Mouse (Mus musculus) stomach, embryonic 16.5 days (tissue): ENCODE measurements around the gene Upk3bl. TPM values are rescaled to one million over a fixed set of nuclear protein-coding genes. Genes with fewer than 3 reads are reported as not detected.

ENCODE experiments used
- ATAC-seq: fragments of 200-750 bp; cut with Nextera tagmentation; 2 replicates; pipeline ENCODE4 v1.8.0; 2017; ENCODE audit warnings: moderate number of reproducible peaks, moderate TSS enrichment; ENCODE audit not compliant: insufficient read depth, low FRiP score
- H3K27ac ChIP-seq: fragments of 300-500 bp; sonication (generic); 2 replicates; pipeline ENCODE4 v1.5.1; 2014; ENCODE audit warnings: low read length
- H3K27me3 ChIP-seq: fragments of 300-500 bp; sonication (generic); 2 replicates; pipeline ENCODE4 v1.6.1; 2014; ENCODE audit warnings: low read length, control low read depth, mixed read lengths; ENCODE audit not compliant: control insufficient read depth, insufficient read depth
- H3K36me3 ChIP-seq: fragments of 300-500 bp; sonication (generic); 2 replicates; pipeline ENCODE4 v1.6.1; 2014; ENCODE audit warnings: low read length; ENCODE audit not compliant: control insufficient read depth, insufficient read depth
- H3K4me1 ChIP-seq: fragments of 300-500 bp; sonication (generic); 2 replicates; pipeline ENCODE4 v1.6.1; 2014; ENCODE audit warnings: low read length, control low read depth, mixed read lengths; ENCODE audit not compliant: control insufficient read depth, insufficient read depth
- H3K4me2 ChIP-seq: fragments of 300-500 bp; sonication (generic); 2 replicates; pipeline ENCODE4 v1.6.1; 2014; ENCODE audit warnings: low read depth, low read length, mixed read lengths
- H3K4me3 ChIP-seq: fragments of 300-500 bp; sonication (generic); replicated peaks from 2 replicates; pipeline ENCODE4 v1.5.1; 2014; ENCODE audit warnings: mild to moderate bottlenecking, low read length
- H3K9ac ChIP-seq: fragments of 300-500 bp; sonication (generic); 2 replicates; pipeline ENCODE4 v1.6.1; 2014; ENCODE audit warnings: low read length
- H3K9me3 ChIP-seq: fragments of 300-500 bp; sonication (generic); replicated peaks from 2 replicates; pipeline ENCODE4 v1.6.1; 2016; ENCODE audit warnings: low read length, control low read depth; ENCODE audit not compliant: control insufficient read depth
- WGBS: fragments of 180-500 bp; shearing (Covaris S2); extraction: QIAGEN DNeasy Blood & Tissue Kit; methylation state at CpG from one replicate; pipeline ENCODE4 v1.1.7; 2014; 5-methylcytosine and 5-hydroxymethylcytosine counted together
- polyA plus RNA-seq: library from polyadenylated mRNA; unstranded; fragments of >200 nt; fragmentation: Nextera tagmentation; extraction: Ambion mirVana; gene quantifications from 2 replicates; pipeline ENCODE4 v1.2.1, GENCODE M21; 2015

Upk3bl gene
- polyA plus RNA-seq, 1 experiment from 2014 or later = 190 TPM

DNA sequence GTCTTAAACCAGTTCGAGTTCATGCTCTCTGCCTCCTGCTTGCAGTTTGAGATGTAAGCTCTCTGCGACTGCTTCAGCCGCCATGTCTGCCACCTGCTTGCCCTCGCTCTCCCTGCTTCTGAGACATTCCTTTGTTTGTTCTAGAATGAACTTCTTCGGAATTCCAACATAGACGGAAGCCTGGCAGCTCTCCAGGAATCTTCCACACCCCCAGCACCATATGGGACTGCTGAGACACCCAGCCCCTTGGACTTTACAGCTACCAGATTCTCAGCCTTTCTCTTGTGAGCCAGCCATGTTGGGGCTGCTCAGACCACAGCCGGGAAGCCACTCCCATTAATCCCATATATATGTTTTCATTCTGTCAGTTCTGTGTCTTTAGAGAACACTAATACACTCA is 22.0 kb downstream of the Upk3bl start:
- Histone ChIP-seq H3K4me2 (no peak overlapping the region), H3K4me3 (no peak overlapping the region), H3K27ac (no peak overlapping the region), H3K36me3 (no peaks in the 10 kb centered on the region), H3K27me3 (no peaks in the 10 kb centered on the region), H3K9me3 (no peaks in the 10 kb centered on the region), H3K9ac (no peak overlapping the region), H3K4me1 (no peaks in the 10 kb centered on the region)
- 17% methylated on average over 7 of the region's 7 CpGs for WGBS
- ATAC-seq = peak; percentile 49; the same call in 1 of the 2 replicates

DNA sequence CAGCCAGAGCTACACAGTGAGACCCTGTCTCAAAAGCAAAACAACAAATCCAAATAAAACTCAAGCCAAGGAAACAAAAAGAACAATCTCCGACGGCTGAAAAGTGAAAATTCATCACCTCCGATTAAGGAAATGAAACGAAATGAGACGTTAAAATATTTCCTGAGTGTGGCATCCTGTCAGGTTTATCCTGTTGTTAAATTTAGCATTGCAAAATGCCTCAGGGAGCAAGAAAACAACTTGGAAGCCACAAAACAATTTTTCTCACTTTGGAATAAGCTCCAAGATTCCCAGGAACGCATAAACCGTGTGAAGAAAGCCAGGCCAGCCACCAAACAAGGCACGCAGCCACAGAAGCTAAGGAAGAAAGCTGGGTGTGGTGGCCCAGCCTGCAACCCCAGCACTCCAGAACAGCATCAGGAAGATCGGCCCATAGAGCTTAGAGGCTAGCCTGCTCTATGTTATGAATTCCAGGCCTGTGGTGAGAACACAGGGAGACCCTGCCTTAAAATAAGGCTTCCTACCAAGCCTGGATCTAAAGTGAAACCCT is 22.8 kb downstream of the Upk3bl start:
- Histone ChIP-seq H3K4me2 (no peak overlapping the region), H3K27me3 (no peaks in the 10 kb centered on the region), H3K9ac (no peak overlapping the region), H3K4me1 (no peaks in the 10 kb centered on the region), H3K4me3 (no peak overlapping the region), H3K27ac (0 out of 2 replicates have a peak overlapping the region, but pooled peaks have one; percentile 43), H3K9me3 (no peaks in the 10 kb centered on the region), H3K36me3 (no peaks in the 10 kb centered on the region)
- WGBS = 73% methylated on average over 9 of the region's 9 CpGs
- no peak for ATAC-seq

DNA sequence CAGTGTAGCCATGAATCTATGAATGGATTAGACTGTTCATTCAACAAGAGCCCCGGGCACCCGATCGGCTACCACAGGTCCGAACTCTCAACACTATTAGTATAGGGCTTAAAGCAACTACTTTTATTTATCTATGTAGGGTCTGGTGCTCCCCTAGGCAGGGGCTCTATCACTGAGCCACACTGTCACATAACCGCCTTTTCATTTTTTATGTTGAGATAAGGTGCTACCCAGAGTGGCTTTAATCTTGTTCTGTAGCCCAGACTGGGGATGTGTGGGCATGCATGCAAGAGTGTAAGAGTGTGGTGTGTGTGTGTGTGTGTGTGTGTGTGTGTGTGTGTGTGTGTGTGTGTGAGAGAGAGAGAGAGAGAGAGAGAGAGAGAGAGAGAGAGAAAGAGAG is 23.8 kb downstream of the Upk3bl start:
- H3K4me3 ChIP-seq = no peak overlapping the region
- no peak for ATAC-seq
- H3K9ac ChIP-seq = no peak overlapping the region
- no peak overlapping the region for H3K4me2 ChIP-seq
- no peaks in the 10 kb centered on the region for H3K4me1 ChIP-seq
- H3K36me3 ChIP-seq = no peaks in the 10 kb centered on the region
- H3K27ac ChIP-seq = no peak overlapping the region
- WGBS = 89% methylated on average over 5 of the region's 5 CpGs
- no peaks in the 10 kb centered on the region for H3K27me3 ChIP-seq
- no peaks in the 10 kb centered on the region for H3K9me3 ChIP-seq

DNA sequence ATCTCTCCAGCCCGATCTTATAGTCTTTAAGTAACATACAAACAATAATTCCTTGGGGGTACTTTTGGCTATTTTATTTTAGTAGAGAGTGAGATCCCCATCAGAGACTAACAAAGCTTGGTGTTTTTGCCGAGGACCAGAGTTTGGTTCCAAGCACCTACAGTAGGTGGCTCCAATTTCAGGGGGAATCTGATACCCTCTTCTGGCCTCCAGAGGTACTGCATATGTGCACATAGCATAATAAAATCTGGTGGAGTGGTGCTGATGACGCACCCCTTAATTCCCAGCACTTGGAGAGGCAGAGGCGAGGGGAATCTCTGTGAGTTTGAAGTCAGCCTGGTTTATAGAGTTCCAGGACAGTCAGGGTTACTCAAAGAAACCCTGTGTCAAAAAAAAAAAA is 28.1 kb downstream of the Upk3bl start:
- no peak overlapping the region for H3K4me3 ChIP-seq
- peaks cover 17% of the 10 kb centered on the region for H3K4me1 ChIP-seq
- no peaks in the 10 kb centered on the region for H3K36me3 ChIP-seq
- 77% methylated on average over 4 of the region's 4 CpGs for WGBS
- H3K27ac ChIP-seq = no peak overlapping the region
- no peak for ATAC-seq
- H3K4me2 ChIP-seq = no peak overlapping the region
- H3K27me3 ChIP-seq = no peaks in the 10 kb centered on the region
- H3K9ac ChIP-seq = no peak overlapping the region
- no peaks in the 10 kb centered on the region for H3K9me3 ChIP-seq

DNA sequence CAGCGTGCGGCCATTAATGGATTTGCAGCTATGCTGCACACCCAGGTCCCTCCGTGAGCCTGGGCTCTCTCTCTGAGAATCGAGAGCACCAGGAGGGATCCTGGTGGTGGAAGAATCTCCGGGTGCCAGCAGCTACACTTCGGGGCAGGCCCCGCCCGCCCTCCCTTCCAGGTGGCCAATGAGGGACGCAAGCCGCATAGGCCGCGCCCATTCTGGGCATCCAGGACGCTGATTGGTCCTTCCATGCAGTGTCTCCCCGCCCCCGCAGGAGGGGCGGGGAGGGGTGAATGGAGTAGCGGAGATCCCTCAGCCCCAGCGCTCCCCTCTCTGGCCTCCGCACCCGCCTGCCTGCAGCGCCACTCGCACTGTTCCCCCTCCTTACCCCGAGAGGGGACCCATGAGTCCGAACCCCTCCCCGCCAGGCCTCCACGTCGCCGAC is 29.4 kb downstream of the Upk3bl start, which contains the start of gene Rasa4:
Gene Rasa4 (plus strand): TSS at position 248 of the 439 bp plus-strand sequence.
- Histone ChIP-seq H3K27me3 (no peaks in the 10 kb centered on the region), H3K9ac (peak within 1 kb of the TSS; percentile 76), H3K9me3 (no peaks in the 10 kb centered on the region), H3K27ac (no peak within 1 kb of the TSS), H3K4me2 (peak within 1 kb of the TSS; percentile 95), H3K36me3 (no peaks in the 10 kb centered on the region), H3K4me3 (peak within 1 kb of the TSS; percentile 66), H3K4me1 (peaks cover 17% of the 10 kb centered on the region)
- 1% methylated on average over 28 of the region's 28 CpGs for WGBS
- peak; percentile 97 for ATAC-seq

DNA sequence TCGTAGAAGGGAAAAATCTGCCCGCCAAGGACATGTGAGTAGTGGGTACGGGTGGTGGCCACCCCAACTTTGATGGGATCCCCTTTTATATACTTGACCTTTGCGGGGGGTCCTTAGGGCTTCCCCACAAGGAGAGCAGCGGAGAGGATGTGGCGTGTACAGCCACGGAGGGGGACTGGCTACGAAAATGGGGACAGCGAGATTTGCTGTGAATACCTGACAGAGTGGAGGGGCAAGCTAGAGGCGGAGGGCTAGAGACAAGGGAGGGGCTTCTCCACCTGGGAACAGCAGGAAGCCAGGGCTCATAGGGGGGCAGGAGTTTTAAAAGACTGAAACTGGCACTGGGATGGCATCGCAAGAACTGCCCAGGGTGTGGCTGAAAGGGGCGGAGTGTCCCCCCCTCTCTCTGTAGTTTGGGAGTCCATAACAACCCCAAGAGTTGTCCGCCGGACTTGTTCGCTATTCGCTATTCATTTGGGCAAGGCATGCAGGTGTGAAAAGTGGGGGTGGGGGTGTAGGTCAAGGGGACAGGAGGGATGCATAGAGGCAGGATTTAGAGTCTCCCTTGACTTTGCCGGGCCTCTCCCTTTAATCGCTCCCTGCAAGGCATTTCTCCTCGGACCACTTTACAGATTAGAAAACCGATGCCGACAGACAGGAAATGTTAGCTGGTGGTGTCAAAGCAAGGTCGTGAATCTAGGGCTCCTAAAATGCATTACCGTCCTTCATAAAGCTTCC is 30.0 kb downstream of the Upk3bl start:
- Histone ChIP-seq H3K9me3 (no peaks in the 10 kb centered on the region), H3K36me3 (no peaks in the 10 kb centered on the region), H3K4me1 (peaks cover 17% of the 10 kb centered on the region), H3K9ac (peak overlapping the region; percentile 76), H3K4me2 (peak overlapping the region; percentile 95), H3K4me3 (peak overlapping the region; percentile 66), H3K27ac (no peak overlapping the region), H3K27me3 (no peaks in the 10 kb centered on the region)
- WGBS = 3% methylated on average over 23 of the region's 23 CpGs
- 0 out of 2 replicates have a peak, but pooled peaks have one; percentile 1 for ATAC-seq

DNA sequence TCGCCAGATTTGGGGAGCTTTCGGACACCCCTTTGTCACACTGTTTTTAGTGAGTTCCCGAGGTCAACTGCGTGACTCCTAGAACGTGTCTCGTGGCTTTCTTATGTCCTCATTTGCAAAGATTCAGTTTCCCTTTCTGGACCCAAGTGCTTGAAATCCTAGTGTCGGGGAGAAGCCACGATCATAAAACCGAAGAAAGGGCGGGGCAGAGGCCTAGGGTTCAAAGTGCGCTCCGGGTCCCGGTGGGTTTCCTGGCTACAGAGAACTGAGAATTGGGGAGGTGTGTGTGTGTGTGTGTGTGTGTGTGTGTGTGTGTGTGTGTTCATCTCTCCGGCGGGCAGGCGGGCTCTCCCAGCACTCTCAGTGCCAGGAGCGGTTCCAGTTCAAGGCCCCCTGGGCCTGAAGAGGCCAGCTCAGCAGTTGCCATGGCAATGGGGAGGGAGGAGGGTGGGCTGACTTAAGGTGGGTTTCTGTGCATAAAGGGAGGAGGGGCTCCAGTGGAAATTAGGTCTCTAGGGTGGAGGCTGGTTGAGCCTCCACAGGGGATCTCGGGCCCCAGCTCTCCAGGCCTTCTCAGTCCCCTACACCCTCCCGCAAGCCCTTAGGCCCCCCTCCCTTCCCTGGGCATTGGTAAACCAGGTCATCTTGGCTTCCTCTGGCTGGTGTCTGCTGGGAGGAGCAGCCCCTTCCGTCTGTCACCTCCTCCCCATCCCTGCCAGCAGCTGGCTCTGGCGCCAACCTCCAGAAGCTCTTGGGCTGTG is 30.8 kb downstream of the Upk3bl start:
- no peak for ATAC-seq
- Histone ChIP-seq H3K4me2 (peak overlapping the region; percentile 95), H3K36me3 (no peaks in the 10 kb centered on the region), H3K4me3 (peak overlapping the region; percentile 66), H3K27me3 (no peaks in the 10 kb centered on the region), H3K4me1 (peaks cover 17% of the 10 kb centered on the region), H3K9me3 (no peaks in the 10 kb centered on the region), H3K27ac (no peak overlapping the region), H3K9ac (peak overlapping the region; percentile 46; the same call in 1 of the 2 replicates)
- WGBS = 26% methylated on average over 21 of the region's 21 CpGs

DNA sequence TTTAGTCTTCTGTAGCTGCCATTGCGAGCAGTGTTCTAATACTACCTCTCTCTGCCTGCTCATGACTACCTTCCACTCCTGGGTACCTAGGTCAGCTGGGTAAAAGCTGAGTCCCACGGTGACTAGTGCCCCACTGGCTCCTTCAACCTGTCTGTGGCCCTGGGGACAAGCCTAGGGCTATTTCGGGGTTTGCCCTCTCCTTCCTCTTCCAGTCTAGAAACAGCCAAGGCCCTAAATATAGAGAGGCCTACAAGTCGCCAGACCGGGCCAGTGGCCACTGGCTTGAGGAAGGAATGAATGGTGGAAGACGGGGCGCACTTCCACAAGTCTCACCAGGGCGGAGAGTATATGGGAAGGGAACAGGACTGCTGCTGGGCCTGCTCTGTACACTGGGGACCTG is 32.0 kb downstream of the Upk3bl start:
- H3K9me3 ChIP-seq = no peaks in the 10 kb centered on the region
- 93% methylated on average over 8 of the region's 8 CpGs for WGBS
- no peaks in the 10 kb centered on the region for H3K27me3 ChIP-seq
- H3K4me1 ChIP-seq = peaks cover 17% of the 10 kb centered on the region
- no peak for ATAC-seq
- H3K4me2 ChIP-seq = no peak overlapping the region
- H3K27ac ChIP-seq = no peak overlapping the region
- H3K36me3 ChIP-seq = no peaks in the 10 kb centered on the region
- no peak overlapping the region for H3K9ac ChIP-seq
- no peak overlapping the region for H3K4me3 ChIP-seq
